Mouse (Mus musculus): Measurements from ENCODE around the gene Krtap5-2. TPM values are rescaled to one million over a fixed set of nuclear protein-coding genes. Genes with fewer than 3 reads are reported as not detected.

Gene Krtap5-2
- polyA plus RNA-seq, 1 experiment from 2014 or later: not detected

Other genes starting within 250 kb of the Krtap5-2 start
- gene Brsk2, start 226.3 kb downstream of the Krtap5-2 start, polyA plus RNA-seq (2014; fragmentation: Nextera tagmentation; extraction: Ambion mirVana): 0.46 and 0.69 TPM in 2 replicates
- gene Mob2, start 114.9 kb downstream of the Krtap5-2 start, polyA plus RNA-seq (2014; fragmentation: Nextera tagmentation; extraction: Ambion mirVana): 63.8 and 65.8 TPM in 2 replicates
- gene Dusp8, start 80.2 kb downstream of the Krtap5-2 start, polyA plus RNA-seq (2014; fragmentation: Nextera tagmentation; extraction: Ambion mirVana): 1.2 and 1.3 TPM in 2 replicates
- gene Gm45618, start 55.3 kb downstream of the Krtap5-2 start, polyA plus RNA-seq (2014; fragmentation: Nextera tagmentation; extraction: Ambion mirVana): not detected in 2 replicates
- gene Gm39115, start 40.0 kb downstream of the Krtap5-2 start, polyA plus RNA-seq (2014; fragmentation: Nextera tagmentation; extraction: Ambion mirVana): not detected in 2 replicates
- not detected in 2 replicates for gene Gm45337, start 31.4 kb downstream of the Krtap5-2 start, polyA plus RNA-seq (2014; fragmentation: Nextera tagmentation; extraction: Ambion mirVana)
- not detected in 2 replicates for gene Gm29735, start 18.9 kb downstream of the Krtap5-2 start, polyA plus RNA-seq (2014; fragmentation: Nextera tagmentation; extraction: Ambion mirVana)
- not detected in 2 replicates for gene Gm4553, start 10.3 kb downstream of the Krtap5-2 start, polyA plus RNA-seq (2014; fragmentation: Nextera tagmentation; extraction: Ambion mirVana)
- gene Gm10153, start 14.4 kb upstream of the Krtap5-2 start, polyA plus RNA-seq (2014; fragmentation: Nextera tagmentation; extraction: Ambion mirVana): not detected in 2 replicates
- not detected in 2 replicates for gene Krtap5-3, start 25.4 kb upstream of the Krtap5-2 start, polyA plus RNA-seq (2014; fragmentation: Nextera tagmentation; extraction: Ambion mirVana)
- not detected in 2 replicates for gene Gm7579, start 35.9 kb upstream of the Krtap5-2 start, polyA plus RNA-seq (2014; fragmentation: Nextera tagmentation; extraction: Ambion mirVana)
- not detected in 2 replicates for gene Krtap5-5, start 54.0 kb upstream of the Krtap5-2 start, polyA plus RNA-seq (2014; fragmentation: Nextera tagmentation; extraction: Ambion mirVana)
- gene Gm40460, start 65.1 kb upstream of the Krtap5-2 start, polyA plus RNA-seq (2014; fragmentation: Nextera tagmentation; extraction: Ambion mirVana): not detected in 2 replicates
- gene Gm2431, start 82.3 kb upstream of the Krtap5-2 start, polyA plus RNA-seq (2014; fragmentation: Nextera tagmentation; extraction: Ambion mirVana): not detected in 2 replicates
- not detected in 2 replicates for gene Gm4559, start 98.4 kb upstream of the Krtap5-2 start, polyA plus RNA-seq (2014; fragmentation: Nextera tagmentation; extraction: Ambion mirVana)
- not detected in 2 replicates for gene Krtap5-1, start 121.1 kb upstream of the Krtap5-2 start, polyA plus RNA-seq (2014; fragmentation: Nextera tagmentation; extraction: Ambion mirVana)
- not detected in 2 replicates for gene Krtap5-4, start 127.5 kb upstream of the Krtap5-2 start, polyA plus RNA-seq (2014; fragmentation: Nextera tagmentation; extraction: Ambion mirVana)
- gene Ifitm10, start 197.7 kb upstream of the Krtap5-2 start, polyA plus RNA-seq (2014; fragmentation: Nextera tagmentation; extraction: Ambion mirVana): 1.4 and 1.7 TPM in 2 replicates
- not detected in 2 replicates for gene Gm49369, start 206.7 kb upstream of the Krtap5-2 start, polyA plus RNA-seq (2014; fragmentation: Nextera tagmentation; extraction: Ambion mirVana)
- gene Ctsd, start 212.0 kb upstream of the Krtap5-2 start, polyA plus RNA-seq (2014; fragmentation: Nextera tagmentation; extraction: Ambion mirVana): 223 and 260 TPM in 2 replicates

All from kidney, embryonic 14.5 days (tissue).